Mouse (Mus musculus) cerebellum, adult 18-20 months (tissue): ENCODE results near the gene Grcc10.
A peak's percentile ranks its signal among the peaks of the same experiment; 100 is the strongest.

Source experiments
- DNase-seq, 2 experiments: peaks; one replicate each; pipeline ENCODE4 v3.0.0; 2021

The Grcc10 gene

DNA sequence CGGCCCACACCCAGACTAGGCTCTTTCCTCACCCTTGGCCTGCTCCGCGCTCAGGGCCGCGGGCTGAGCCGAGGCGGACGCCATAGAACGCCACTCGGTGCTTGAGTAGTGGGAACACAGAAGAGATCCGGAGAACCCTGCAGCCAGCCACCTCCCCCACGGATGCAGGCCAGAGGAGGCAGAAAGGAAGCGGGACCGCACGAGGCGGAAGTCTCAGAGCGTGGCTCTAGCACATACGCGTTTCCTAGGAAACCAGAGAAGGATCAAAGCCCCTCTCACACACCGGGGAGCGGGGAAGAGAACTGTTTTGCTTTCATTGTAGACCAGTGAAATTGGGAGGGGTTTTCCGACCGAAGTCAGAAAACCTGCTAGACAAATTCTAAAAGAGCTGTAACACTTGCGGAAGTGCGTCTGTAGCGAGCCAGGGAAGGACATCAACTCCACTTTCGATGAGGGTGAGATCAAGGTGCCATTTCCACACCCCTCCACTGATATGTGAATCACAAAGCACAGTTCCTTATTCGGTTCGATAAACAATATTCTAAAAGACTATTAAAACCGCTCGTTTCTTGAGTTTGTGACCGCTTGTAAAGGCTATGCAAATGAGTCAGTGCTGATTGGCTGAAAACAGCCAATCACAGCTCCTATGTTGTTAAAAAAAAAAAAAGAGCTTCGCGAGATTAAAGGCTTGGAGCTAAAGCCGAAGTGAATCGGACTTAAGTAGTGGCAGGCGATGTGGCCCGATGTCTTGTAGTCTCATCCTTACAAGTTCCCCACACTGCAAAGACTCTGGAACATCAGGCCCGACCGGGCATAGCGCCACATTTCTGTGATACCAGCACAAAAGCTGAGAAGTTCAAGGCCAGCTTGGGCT lies at the start of gene Grcc10:
TSS of gene Grcc10 (minus strand) at position 487 of the 874 bp plus-strand sequence.
- DNase-seq: peak; percentile 84 to 88

DNA sequence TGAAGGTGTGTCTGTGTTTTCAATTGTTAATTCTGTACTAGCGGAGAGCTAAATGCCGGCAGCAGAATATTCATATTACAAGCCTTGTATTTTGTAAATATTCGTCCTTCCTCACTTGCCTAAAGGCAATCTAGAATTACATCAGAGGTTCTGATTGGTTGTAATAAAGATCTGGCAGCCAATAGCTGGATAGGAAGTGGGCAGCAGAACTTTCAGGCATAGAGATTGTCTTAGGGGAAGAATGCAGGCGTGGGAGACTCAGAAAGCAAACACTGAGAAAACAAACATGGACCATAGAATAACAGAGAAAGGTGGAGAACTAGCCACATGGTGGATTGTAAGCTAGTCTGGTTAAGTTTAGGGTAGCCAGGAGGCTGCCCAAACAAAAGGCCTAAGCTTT lies 48.9 kb upstream of the Grcc10 start:
- DNase-seq: no peak

DNA sequence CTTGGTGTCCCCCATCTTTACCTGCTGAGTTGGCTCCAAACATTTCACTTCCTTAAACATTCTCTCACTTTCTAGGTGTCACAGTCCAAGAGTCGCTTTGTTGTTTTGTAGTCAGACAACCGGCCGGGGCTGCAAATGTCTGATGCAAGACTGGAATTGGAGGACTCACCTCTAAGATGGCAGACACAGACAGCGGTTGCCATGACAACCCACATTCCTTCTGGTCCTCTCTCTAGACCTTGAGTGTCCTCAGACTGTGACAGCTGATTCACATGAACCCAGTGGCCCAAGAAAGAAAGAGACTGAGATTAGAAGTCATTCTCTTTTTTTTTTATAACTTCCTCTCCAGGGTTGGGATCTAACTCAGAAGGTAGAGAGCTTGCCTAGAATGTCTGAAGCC lies 48.3 kb upstream of the Grcc10 start:
- DNase-seq: peak in 1 of 2 experiments; percentile 1

DNA sequence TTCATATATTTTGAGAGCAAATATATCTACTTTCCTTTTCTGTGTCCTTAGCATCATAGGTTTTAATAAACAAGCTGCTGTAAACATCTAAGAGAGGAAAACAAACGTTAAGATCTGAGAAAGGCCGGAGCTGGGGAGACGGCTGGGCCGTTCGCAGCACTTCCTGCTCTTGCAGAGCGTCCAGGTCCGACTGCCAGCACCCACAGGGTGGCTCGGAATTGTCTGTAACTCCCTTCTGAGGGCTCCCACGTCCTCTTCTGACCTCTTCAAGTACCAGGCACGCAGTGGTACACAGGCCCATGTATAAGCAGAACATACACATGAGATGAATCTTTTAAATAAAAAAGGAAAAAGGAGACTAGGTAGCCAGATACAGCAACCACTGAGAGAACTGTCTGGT lies 46.5 kb upstream of the Grcc10 start:
- DNase-seq: peak; percentile 41 to 47

DNA sequence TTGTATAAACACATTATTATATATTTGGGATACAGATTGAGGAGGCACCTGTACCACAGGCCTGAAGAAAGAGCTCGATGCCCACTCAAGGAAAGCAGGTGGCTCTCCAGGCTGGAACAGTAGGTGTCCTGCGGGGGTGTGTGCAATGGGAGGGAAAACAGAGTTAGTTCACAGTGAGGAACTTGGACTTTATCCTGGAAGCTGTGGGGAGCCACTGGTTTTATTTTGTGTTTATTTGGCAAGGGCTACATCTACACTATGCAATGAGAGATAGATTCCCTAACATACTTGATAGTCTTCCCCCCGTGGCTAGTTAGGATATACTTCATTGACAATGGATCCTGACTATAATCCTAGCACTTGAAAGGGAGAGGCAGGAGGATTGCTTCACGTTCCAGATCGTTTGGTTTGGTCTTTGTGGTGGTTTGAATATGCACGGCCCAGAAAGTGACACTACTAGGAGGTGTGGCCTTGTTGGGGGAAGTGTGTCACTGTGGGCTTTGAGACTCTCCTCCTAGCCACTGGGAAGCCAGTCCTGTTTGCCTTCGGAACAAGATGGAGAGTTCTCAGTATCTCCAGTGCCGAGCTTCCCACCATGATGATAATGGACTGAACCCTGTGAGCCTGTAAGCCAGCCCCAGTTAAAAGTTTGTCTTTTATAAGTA lies 45.7 kb upstream of the Grcc10 start:
- DNase-seq: peak; percentile 85 to 89

DNA sequence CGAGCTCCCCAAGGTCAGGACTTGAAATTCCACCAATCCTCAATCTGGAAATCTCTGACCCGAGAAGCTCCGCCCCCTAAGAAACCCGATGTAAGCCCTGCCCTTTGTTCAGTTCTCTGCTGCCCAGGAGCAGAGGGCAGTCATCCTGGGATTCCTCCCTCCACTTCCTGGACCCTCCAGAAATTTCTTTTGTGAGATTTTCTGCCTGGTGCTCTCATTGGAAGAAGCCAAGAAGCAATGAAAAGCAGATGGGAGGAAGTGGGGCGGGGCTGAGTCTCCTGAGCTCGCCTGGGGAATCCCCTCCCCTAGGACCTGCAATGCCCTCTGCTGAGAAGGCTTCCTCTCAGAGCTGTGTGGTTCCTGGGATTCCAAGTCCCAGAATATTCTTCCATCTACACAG lies 41.3 kb upstream of the Grcc10 start:
- DNase-seq: peak; percentile 6 to 9

DNA sequence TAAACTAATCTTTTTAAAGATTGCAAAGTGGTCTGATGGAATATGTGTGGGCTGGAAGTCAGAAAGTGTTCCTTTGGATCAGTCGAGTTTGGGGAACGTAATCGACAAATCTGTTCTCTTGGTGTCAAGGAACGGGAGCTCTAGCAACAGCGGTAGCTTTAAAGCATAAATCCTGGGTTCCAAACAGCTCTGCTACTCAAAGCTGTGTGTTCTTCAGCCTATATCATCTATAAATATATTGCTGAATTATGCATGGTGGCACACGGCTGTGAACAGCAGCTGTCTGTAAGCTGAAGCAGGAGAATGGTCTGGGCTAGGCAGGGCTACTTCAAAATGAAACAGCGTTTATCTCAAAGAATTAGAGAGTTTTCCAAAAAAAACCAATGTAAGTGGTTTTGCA lies 39.7 kb upstream of the Grcc10 start:
- peak in 1 of 2 experiments; percentile 0 for DNase-seq

DNA sequence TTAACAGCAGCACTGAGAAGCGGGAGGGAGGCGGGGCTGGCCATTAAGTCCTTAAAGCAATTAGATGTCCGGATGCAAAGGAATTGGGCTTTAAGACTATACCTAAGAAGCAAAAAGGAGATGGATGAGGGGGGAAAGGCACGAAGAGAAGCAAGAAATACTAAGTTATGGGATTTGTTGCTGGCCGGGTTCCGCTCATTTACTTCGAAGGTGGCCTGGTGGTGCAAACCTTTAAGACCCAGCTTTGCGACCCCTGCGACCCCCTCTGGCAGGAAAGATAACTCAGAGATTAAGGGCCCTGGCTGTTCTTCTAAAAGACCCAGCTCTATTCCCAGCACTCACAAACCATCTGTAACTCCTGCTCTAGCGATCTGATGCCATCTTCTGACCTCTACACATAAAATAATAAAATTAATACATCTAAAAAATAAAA lies 38.8 kb upstream of the Grcc10 start:
- no peak for DNase-seq

DNA sequence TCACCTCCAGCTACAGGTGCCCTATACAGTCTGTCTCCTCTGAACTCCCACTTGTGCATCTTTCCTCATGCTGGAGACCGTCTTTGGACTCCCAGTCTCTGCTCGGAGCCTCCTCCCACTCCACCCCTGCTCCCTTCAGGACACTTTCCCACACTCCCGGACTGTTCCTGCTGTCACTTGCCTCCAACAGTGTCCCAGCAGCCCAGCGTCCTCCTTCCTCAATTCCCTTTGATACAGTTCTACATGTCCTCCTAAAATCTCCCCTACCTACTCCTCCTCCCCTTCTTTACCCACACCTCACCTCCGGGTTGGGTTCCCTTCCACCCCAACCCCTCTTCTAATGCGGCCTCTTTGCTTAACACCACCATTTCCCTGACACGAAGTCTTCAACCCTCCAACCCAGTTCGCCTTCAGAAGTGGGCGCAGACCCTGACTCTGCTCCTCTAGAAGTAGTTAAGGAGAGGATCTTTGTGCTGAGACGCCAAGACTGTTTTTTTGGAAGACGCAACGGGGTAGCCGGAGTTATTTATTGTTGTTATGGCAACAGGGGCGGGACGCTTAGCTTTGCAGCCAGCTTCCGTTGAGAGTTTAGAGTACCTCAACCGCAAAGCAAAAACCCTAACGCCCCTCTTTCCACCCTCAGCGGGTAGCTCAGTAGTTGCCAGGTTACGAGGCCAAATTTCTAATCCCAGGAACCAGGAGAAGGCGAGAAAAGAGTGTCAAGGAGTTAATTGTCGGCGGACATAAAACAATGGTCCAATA lies 38.2 kb upstream of the Grcc10 start, which contains the start of gene Lrrc23:
TSS of gene Lrrc23 (minus strand) at position 506 of the 762 bp plus-strand sequence.
- peak; percentile 29 to 40 for DNase-seq

DNA sequence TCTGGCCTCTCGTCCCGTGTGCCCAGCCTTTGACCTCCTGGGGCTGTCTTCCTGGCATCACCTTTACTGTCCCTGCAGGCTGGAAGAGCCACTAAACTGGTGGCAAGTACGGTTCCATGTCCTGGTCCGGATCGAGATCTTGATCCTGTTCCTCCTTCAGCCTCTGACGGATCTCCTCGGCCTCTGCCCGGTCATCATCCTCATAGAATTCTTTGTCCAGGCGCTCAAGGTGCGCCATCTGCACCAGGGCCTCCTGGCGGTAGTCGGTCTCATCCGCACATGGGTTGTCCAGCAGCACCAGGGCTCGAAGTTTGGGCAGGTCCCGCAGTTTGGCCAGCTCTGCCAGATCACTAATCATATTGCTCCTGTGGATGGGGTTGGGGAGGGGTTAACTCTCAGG lies 29.3 kb upstream of the Grcc10 start:
- DNase-seq: peak; percentile 56 to 62

DNA sequence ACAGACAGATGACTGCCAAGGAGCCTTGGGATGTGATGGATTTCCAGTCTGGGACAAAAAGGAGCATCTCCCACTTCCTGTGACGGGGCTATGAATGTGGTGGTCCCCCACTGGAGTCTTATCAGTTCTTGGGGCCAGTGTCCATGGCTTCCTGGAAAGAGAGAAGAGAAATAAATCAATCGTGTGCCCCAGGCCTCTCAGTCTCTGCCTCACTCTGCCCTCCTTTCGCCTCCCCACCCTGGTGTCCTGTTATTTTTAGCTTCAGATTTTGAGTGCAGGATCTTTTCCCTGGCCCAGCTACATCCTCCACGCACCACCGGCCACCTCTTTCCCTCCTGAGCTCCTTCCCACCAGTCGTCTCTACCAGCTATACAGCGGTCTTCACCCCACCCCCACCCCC lies 28.8 kb upstream of the Grcc10 start:
- peak; percentile 43 to 54 for DNase-seq

DNA sequence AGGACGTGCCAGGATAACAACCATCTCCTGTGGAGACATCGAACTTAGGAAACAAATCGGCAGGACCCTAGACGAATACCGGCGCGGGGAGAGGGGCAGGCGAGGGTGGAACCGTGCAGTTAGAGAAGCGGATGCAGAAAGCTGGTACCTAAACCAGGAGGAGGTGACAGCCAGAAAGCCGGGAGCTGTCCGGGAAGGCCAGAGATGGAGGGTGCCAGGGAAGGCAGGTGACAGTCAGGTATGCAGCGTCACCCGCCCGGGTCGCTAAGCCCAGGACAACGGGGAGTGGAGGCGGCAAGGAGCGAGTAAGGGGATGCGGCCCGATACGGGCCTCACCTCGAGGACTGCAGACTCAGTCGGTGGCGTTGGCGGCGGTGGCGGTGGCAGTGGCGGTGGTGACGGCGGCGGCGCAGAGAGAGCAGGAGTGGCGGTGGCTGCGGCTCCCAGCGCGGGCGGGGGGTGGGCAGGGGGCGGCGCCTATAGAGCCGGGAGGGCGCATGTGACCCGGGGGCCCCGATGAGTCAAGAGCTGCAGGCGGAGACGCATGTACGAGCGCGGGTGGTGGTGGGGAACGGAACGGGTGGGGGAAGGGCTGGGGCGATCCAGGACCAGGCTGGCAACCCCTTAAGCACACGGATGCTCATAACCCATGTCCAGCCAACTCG lies 28.1 kb upstream of the Grcc10 start, which contains the start of gene Eno2:
TSS of gene Eno2 (minus strand) at position 573 of the 665 bp plus-strand sequence.
- peak; percentile 83 to 84 for DNase-seq

DNA sequence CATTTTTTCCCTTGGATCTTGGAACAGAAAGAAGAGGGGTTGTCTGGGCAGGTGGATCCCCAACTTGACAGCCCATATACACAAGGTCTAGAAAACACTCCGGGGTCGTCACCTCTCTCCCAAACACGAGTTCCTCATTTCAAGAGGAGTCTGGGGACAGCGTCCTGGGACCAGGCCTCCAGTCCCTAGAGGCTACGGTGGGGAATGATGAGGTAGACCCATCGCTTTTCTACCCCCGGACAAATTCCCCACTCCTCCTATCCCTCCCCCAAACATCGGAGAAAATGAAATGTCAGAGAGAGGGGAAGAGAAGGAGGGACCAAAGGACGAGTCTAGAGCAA lies 27.5 kb upstream of the Grcc10 start:
- no peak for DNase-seq

DNA sequence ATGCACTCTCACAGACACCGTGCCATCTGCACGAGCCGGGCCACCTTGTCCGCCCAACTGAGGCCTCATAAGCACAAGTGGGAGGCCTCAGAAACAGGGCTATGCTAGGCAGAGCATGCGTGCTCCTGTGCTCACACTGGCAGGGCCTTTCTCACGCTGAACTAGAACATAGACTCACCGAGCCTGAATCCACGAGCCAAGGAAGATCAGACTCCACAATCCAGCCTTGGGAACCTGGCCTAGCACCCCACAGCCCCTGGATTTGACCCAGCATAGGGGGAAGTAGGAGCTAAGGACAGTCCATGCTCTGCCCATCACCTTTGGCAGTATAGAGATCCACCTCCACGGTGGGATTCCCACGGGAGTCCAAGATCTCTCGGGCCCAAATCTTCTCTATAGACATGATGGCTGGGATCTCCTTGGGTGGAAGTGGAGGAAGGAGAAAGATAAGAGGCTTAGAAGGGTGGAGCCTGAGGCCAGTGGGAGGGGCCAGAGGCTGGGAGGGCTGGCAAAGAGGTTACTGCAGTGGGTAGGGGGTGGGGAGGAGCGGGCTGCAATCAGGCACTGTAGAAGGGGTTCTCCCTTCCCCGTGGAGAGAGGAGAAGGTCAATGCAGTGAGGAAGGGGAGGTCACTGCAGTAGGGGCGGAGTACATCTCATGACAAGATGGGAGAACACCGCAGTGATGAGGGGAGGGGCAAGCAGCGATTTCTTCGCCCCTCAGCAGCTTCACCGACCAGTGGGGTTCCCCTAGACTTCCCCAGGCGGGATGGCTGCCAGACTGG lies 26.9 kb upstream of the Grcc10 start:
- DNase-seq: peak; percentile 74 to 77

DNA sequence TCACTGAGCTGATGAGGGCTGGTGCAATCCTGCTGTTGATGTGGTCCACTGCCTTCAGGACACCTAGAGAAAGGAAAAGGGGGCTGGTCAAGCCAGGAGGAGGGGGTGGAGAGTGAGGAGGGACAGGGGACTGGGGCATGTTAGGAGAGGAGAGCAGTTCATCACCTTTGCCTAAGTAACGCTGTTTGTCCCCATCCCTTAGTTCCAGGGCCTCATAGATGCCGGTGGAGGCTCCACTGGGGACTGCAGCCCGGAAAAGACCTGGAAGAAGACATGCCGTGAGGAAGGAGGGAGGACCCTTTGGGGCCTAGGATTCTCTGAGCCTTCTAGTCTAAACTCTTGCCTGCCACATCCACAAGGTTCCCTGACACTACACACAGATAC lies 26.4 kb upstream of the Grcc10 start:
- DNase-seq: no peak

DNA sequence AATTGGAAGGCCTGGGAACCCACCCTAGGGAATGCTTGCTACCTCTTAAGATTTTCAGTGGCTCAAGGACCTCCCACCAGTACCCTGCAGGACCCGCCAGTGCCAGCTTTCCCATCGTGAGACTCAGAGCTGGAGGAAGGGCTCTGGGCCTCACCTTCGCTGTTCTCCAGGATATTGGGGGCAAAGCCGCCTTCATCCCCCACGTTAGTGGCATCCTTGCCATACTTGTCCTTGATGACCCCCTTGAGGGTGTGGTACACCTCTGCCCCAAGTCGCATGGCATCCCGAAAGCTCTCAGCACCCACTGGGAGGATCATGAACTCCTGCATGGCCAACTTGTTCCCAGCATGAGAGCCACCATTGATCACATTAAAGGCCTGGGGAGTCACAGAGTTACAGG lies 24.8 kb upstream of the Grcc10 start:
- DNase-seq: no peak

DNA sequence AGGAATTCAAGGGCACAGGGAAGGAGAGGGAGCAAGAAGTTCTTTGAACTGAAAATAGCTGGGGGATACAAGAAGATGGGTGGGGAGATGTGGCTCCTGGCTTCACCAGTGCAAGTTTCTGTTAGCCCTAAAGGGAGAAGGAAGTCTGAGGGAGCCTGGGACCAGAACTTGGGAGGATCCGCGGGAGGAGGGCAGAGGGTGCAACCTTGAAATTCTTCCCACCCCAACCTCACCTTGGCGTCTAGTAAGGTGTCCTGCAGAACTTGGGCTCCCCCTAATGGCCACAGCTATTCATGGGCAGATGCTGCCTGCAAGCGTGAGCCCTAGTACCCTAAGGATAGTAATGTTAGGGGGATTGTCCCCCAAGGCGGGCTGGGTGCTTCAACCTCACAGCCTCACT lies 18.1 kb upstream of the Grcc10 start:
- peak; percentile 88 to 90 for DNase-seq

DNA sequence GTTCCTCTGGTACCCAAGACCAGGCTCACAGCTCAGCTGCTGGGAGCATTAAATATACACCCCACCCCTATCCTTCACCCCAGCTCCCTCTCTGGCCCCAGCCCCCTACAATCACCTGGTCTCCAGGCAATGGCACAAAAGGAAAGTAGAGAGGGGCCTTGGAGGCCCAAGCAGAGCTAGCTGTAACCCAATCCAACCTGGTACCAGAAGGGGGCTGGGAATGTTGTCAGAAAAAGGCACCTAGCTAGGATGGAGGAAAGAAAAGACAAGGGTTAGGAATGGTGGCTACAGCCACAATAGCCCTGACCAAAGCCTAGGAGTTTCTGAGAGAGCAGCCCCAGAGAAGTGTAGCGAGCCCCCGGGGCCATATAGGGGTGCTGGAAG lies 17.7 kb upstream of the Grcc10 start:
- no peak for DNase-seq

DNA sequence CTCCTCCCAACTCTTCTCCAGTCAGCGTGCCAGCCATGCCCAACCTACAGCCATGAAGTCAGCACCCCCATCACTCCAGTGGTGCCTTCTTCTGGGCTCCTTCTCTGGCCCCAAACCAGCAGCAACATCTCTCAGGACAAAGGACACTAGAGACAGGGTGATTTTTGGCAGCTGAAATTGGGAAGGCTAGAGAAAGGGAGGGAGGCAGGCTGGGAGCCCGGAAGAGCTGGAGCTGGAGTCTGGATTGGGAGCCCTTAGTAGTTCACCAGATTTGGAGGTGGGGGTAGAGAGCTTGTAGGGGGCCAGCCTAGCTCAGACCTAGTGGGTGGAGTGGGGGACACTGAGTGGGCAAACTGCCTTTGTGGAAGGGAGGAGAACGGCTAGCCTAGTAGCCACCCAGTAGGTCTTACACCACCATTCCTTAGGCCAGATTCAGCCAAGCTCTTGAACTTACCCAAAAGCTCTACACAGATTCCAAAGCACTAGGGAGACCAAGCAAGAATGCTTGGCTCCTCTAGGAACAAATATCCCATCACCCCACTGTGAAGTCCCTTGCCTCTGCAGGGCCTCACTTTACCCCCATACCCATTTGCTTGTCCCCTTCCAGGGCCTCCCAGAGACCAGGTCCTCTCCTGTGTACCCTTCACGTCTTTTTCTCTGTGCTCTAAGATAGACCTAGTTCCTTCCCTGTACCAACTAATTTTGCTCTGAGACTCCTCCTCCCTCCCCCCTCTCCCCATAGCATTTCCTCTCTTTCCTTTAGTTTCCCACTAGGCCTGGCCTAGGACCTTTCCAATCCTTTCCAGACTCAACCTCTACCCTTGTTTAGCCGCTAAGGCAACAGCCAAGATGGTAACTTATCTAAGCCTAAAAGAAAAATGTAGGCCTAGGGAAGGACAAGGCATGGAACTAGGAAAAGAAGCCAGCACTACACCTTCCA lies 17.0 kb upstream of the Grcc10 start:
- DNase-seq: peak; percentile 75 to 77

DNA sequence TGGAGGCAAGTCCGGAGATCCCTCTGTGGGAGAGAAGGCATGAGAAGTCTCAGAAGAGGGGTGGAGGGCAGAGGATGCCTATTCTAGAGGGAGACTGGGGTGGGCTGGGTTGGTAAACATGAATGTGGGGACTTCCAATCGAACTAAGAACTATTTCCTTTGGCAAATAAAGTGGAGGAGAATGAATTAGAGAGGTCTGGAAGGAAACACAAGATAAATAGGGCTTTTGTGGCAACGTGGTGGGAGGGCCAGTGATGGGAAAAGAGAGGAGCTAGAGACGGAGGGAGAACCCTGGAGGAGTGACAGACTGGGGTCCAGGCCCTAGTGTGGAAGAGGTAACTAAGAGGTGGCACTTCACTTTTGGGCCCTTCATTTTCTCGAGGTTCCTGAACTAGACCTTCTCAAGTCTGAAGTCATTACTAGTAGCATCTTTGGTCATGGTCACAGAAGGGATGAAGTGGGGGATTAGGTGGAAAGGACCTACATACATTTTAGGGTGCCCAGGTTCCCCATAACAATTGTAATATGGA lies 16.2 kb upstream of the Grcc10 start:
- DNase-seq: no peak
